Mouse (Mus musculus) embryonic fibroblast, embryonic 13.5 days (primary cell): ENCODE measurements around the gene Hnrnpdl.

ENCODE experiments used
- CTCF ChIP-seq: IDR thresholded peaks from 2 replicates; pipeline ENCODE4 v1.5.1; 2011; ENCODE audit warnings: mild to moderate bottlenecking, control low read depth, low read length, moderate library complexity, borderline replicate concordance; ENCODE audit not compliant: insufficient read depth
- POLR2A ChIP-seq: IDR thresholded peaks from 2 replicates; pipeline ENCODE4 v1.6.1; 2011; ENCODE audit warnings: low read depth, mild to moderate bottlenecking, control low read depth, low read length, moderate library complexity

GRCm38 (mm10) chr5:100047871-100048270, 8.4 kb upstream of the Hnrnpdl start:
- no peak for TF ChIP-seq POLR2A
- TF ChIP-seq CTCF, result no peak
